ENCODE assay signal across 25 mouse cellular contexts in the genomic region with DNA sequence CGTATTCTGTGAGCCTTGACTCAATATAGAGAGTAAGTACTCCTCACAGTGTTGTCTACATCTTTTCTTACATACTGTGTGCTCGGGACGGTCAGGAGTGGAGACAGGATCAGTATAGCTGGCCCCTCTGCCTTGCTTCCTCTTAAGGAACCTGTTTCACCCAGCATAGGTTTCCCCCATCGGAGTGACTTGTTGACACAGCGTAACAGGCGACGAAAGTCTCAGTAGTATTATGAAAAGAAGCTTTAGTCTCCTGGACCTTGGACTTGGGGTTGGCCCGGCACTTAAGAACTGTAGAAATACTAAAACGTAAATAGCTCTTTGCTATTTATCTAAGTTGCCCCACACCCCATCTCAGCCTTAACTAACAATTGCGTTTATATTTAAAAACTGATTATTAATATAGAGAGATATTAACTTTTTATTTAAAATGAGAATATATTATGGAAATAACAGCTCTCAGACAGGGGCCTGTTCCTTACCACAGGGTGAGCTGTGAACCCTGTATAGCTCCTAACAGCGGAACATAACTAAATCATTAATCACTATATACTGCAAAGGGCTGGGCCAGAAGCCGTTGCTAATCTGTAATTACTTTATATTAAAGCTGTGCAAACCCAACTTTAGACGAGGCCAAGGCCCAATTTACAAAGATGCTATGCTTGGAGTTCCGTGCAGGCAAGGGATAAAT.
A peak's percentile ranks its signal among the peaks of the same experiment; 100 is the strongest.
DNase-seq lines count a peak whose midpoint lies in the region; ATAC-seq and TF ChIP-seq lines count a peak whose summit lies in the region.
"Had no signal": no experiment of that assay in that cellular context is flagged by ENCODE, and none has a peak within 500 bp of the region (broad histone marks: within the 10 kb centered on the region; RNA-seq: fewer than 3 reads in every experiment).

No protein-coding gene starts in this region.

- no peaks in the 10 kb centered on the region for H3K9me3 ChIP-seq in kidney, embryonic 16.5 days (ENCODE audit: low read length)
- no peaks in the 10 kb centered on the region for H3K9me3 ChIP-seq in intestine, embryonic 15.5 days
- no peaks in the 10 kb centered on the region for H3K9me3 ChIP-seq in forebrain, postnatal 0 days (ENCODE audit: low read length)
- H3K9me3 ChIP-seq: embryonic facial prominence, embryonic 10.5 days; embryonic facial prominence, embryonic 15.5 days; forebrain, embryonic 12.5 days; limb, embryonic 15.5 days; liver, embryonic 13.5 days; midbrain, embryonic 15.5 days; neural tube, embryonic 12.5 days had no signal

- H3K27ac ChIP-seq in kidney, embryonic 16.5 days (ENCODE audit: low read length), result no peak overlapping the region
- H3K27ac ChIP-seq in kidney, adult 2 months (ENCODE audit: insufficient read depth, low read depth, low read length), result no peak overlapping the region
- H3K27ac ChIP-seq in intestine, embryonic 15.5 days, result peak overlapping the region; percentile 78
- H3K27ac ChIP-seq in small intestine, adult 2 months (ENCODE audit: insufficient read depth, low read depth, low read length), result peak overlapping the region; percentile 97
- H3K27ac ChIP-seq in forebrain, postnatal 0 days (ENCODE audit: low read depth, low read length), result no peak overlapping the region
- H3K27ac ChIP-seq: embryonic facial prominence, embryonic 15.5 days; forebrain, embryonic 12.5 days; hindbrain, postnatal 0 days; layer of hippocampus, adult 2 months; liver, embryonic 13.5 days; macrophage; neural tube, embryonic 12.5 days had no signal

- H3K4me3 ChIP-seq in kidney, embryonic 16.5 days (ENCODE audit: low read length), result no peak overlapping the region
- H3K4me3 ChIP-seq in kidney, adult 2 months (ENCODE audit: insufficient read depth, low read depth, low read length), result no peak overlapping the region
- H3K4me3 ChIP-seq in intestine, embryonic 15.5 days (replicated peaks), result no peak overlapping the region
- H3K4me3 ChIP-seq in small intestine, adult 2 months (ENCODE audit: low read depth, low read length), result peak overlapping the region; percentile 12; the same call in 1 of the 2 replicates
- H3K4me3 ChIP-seq in forebrain, postnatal 0 days (ENCODE audit: low read depth, low read length), result no peak overlapping the region
- H3K4me3 ChIP-seq: embryonic facial prominence, embryonic 10.5 days; embryonic facial prominence, embryonic 15.5 days; forebrain, embryonic 12.5 days; layer of hippocampus, adult 2 months; left cerebral cortex, adult 2 months; limb, embryonic 15.5 days; liver, embryonic 13.5 days; midbrain, embryonic 15.5 days; neural tube, embryonic 12.5 days had no signal

- DNase-seq in kidney, adult 2 months, result no peak
- DNase-seq in yolk sac, embryonic 10.5 days (ENCODE audit: low spot score), result peak; percentile 58
- no peak for DNase-seq in forebrain, postnatal 0 days
- DNase-seq: gastrocnemius, postnatal 14 days; heart, postnatal 14 days; kidney, adult 18-20 months; kidney, postnatal 25 days; liver, embryonic 13.5 days; retina, postnatal 1 day; right cerebral cortex, postnatal 14 days had no signal

- no peak overlapping the region for H3K9ac ChIP-seq in kidney, embryonic 16.5 days (replicated peaks; ENCODE audit: low read length)
- no peak overlapping the region for H3K9ac ChIP-seq in intestine, embryonic 15.5 days
- H3K9ac ChIP-seq in forebrain, postnatal 0 days, result no peak overlapping the region
- H3K9ac ChIP-seq: embryonic facial prominence, embryonic 15.5 days; forebrain, embryonic 12.5 days; limb, embryonic 15.5 days; liver, embryonic 13.5 days; midbrain, embryonic 15.5 days; neural tube, embryonic 12.5 days had no signal

- no peak overlapping the region for H3K4me2 ChIP-seq in kidney, embryonic 16.5 days (replicated peaks; ENCODE audit: low read depth, low read length)
- H3K4me2 ChIP-seq in intestine, embryonic 15.5 days (replicated peaks), result no peak overlapping the region
- H3K4me2 ChIP-seq in forebrain, postnatal 0 days (ENCODE audit: low read depth), result no peak overlapping the region
- H3K4me2 ChIP-seq: embryonic facial prominence, embryonic 15.5 days; forebrain, embryonic 12.5 days; limb, embryonic 15.5 days; liver, embryonic 13.5 days; midbrain, embryonic 15.5 days; neural tube, embryonic 12.5 days had no signal

- 0 out of 2 replicates have a peak, but pooled peaks have one; percentile 21 for ATAC-seq in kidney, embryonic 16.5 days (ENCODE audit: low FRiP score, low TSS enrichment)
- peak; percentile 71 for ATAC-seq in intestine, embryonic 15.5 days
- no peak for ATAC-seq in megakaryocyte, adult 5-6 weeks (ENCODE audit: poor library complexity, severe bottlenecking)
- ATAC-seq in forebrain, postnatal 0 days, result no peak
- ATAC-seq: CD4-positive, CD25-positive, alpha-beta regulatory T cell, adult 4 months; midbrain, embryonic 15.5 days had no signal

- no peak for TF ChIP-seq POLR2A in kidney, adult 2 months (IDR thresholded peaks at IDR 0.05; ENCODE audit: low read depth, low read length)
- no peak for TF ChIP-seq POLR2A in small intestine, adult 2 months (IDR thresholded peaks at IDR 0.05; ENCODE audit: low read depth, low read length)

- H3K36me3 ChIP-seq in kidney, embryonic 16.5 days (ENCODE audit: insufficient read depth, low read length), result no peaks in the 10 kb centered on the region
- no peaks in the 10 kb centered on the region for H3K36me3 ChIP-seq in kidney, adult 2 months (ENCODE audit: control insufficient read depth, insufficient read depth, low read length)
- H3K36me3 ChIP-seq in intestine, embryonic 15.5 days, result no peaks in the 10 kb centered on the region
- H3K36me3 ChIP-seq in small intestine, adult 2 months (ENCODE audit: control insufficient read depth, insufficient read depth, low read length), result peaks cover 4% of the 10 kb centered on the region
- H3K36me3 ChIP-seq in forebrain, postnatal 0 days (ENCODE audit: insufficient read depth), result no peaks in the 10 kb centered on the region
- H3K36me3 ChIP-seq: embryonic facial prominence, embryonic 10.5 days; embryonic facial prominence, embryonic 15.5 days; forebrain, embryonic 12.5 days; limb, embryonic 15.5 days; liver, embryonic 13.5 days; midbrain, embryonic 15.5 days; neural tube, embryonic 12.5 days had no signal

- no peak for TF ChIP-seq CTCF in kidney, adult 2 months (conservative IDR thresholded peaks at IDR 0.05; ENCODE audit: insufficient read depth, insufficient read length, low read depth, low read length)
- TF ChIP-seq CTCF in small intestine, adult 2 months (IDR thresholded peaks at IDR 0.05; ENCODE audit: extremely low read depth, insufficient read length, insufficient replicate concordance, low read depth, low read length), result no peak
- no peak for TF ChIP-seq CTCF in forebrain, postnatal 0 days (IDR thresholded peaks at IDR 0.05; ENCODE audit: low read depth)

- peaks cover 23% of the 10 kb centered on the region for H3K4me1 ChIP-seq in kidney, embryonic 16.5 days (ENCODE audit: insufficient read depth, low read length)
- 0 out of 2 replicates have a peak, but pooled peaks cover 3% of the 10 kb centered on the region for H3K4me1 ChIP-seq in kidney, adult 2 months (ENCODE audit: control insufficient read depth, insufficient read depth, low read length)
- H3K4me1 ChIP-seq in intestine, embryonic 15.5 days (replicated peaks), result peaks cover 28% of the 10 kb centered on the region
- peaks cover 43% of the 10 kb centered on the region for H3K4me1 ChIP-seq in small intestine, adult 2 months (ENCODE audit: control insufficient read depth, insufficient read depth, insufficient read length, low read length)
- H3K4me1 ChIP-seq in forebrain, postnatal 0 days (ENCODE audit: insufficient read depth), result peaks cover 4% of the 10 kb centered on the region

- H3K27me3 ChIP-seq in kidney, embryonic 16.5 days (ENCODE audit: insufficient read depth, low read length), result no peaks in the 10 kb centered on the region
- H3K27me3 ChIP-seq in kidney, adult 2 months (replicated peaks; ENCODE audit: control insufficient read depth, insufficient read depth, low read length), result no peaks in the 10 kb centered on the region
- H3K27me3 ChIP-seq in intestine, embryonic 15.5 days (replicated peaks), result no peaks in the 10 kb centered on the region
- H3K27me3 ChIP-seq in small intestine, adult 2 months (ENCODE audit: control insufficient read depth, insufficient read depth, low read length), result no peaks in the 10 kb centered on the region
- H3K27me3 ChIP-seq in forebrain, postnatal 0 days (ENCODE audit: insufficient read depth, low read length), result no peaks in the 10 kb centered on the region
- H3K27me3 ChIP-seq: embryonic facial prominence, embryonic 15.5 days; forebrain, embryonic 12.5 days; limb, embryonic 15.5 days; liver, embryonic 13.5 days; midbrain, embryonic 15.5 days; neural tube, embryonic 12.5 days had no signal

- WGBS in kidney, embryonic 16.5 days, result 73% methylated on average over 14 of the region's 14 CpGs
- 68% methylated on average over 14 of the region's 14 CpGs for WGBS in kidney, adult 2 months
- WGBS in intestine, embryonic 15.5 days, result 53% methylated on average over 14 of the region's 14 CpGs
- WGBS in small intestine, adult 2 months, result 30% methylated on average over 14 of the region's 14 CpGs
- 85% methylated on average over 14 of the region's 14 CpGs for WGBS in forebrain, postnatal 0 days

Comparison
In these comparisons a context has a peak if more than half of its experiments do, and no peak if none do; other contexts are left out.
1. ATAC-seq: peak in kidney, embryonic 16.5 days (single experiment) and intestine, embryonic 15.5 days (single experiment); none in megakaryocyte, adult 5-6 weeks (single experiment) and forebrain, postnatal 0 days (single experiment).
2. H3K27ac ChIP-seq: peak in intestine, embryonic 15.5 days (single experiment) and small intestine, adult 2 months (single experiment); none in kidney, embryonic 16.5 days (single experiment), kidney, adult 2 months (single experiment) and forebrain, postnatal 0 days (single experiment).